Mouse (Mus musculus): ENCODE measurements around the gene Zfp524. TPM values are rescaled to one million over a fixed set of nuclear protein-coding genes. Genes with fewer than 3 reads are reported as not detected.

Gene Zfp524
- polyA plus RNA-seq, 1 experiment from 2014 or later, result 20.2 TPM

DNA sequence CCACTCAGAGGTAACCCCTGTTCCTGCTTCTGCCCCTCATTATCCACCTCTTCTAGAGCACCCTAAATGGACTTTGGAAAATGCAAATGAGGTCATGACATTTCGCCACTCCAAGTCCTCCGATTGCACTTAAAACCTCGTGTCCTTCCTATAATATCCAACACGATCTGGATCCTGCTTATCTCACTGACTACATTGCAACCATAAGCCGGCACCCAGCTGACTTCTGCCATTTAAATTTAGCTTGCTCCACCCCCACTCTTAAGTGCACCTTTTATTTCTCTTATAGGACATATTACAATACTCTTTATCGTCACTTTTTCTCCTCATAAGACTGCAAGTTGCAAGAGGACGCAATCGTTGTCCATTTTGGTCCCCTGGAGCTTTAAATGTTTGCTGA, 23.3 kb downstream of the Zfp524 start:
- no peaks in the 10 kb centered on the region for H3K4me1 ChIP-seq (replicated peaks)
- H3K9me3 ChIP-seq, result no peaks in the 10 kb centered on the region
- H3K9ac ChIP-seq, result no peak overlapping the region
- no peak for ATAC-seq
- peak overlapping the region; percentile 67; the same call in 1 of the 2 replicates for H3K4me3 ChIP-seq (replicated peaks)
- H3K27ac ChIP-seq, result 0 out of 2 replicates have a peak overlapping the region, but pooled peaks have one; percentile 98
- no peaks in the 10 kb centered on the region for H3K27me3 ChIP-seq (replicated peaks)
- H3K4me2 ChIP-seq (replicated peaks), result peak overlapping the region; percentile 65
- WGBS, result 85% methylated on average over 8 of the region's 8 CpGs
- peaks cover 35% of the 10 kb centered on the region for H3K36me3 ChIP-seq

GRCm38 (mm10) chr7:5038109-5038732, 24.0 kb downstream of the Zfp524 start, which contains the start of gene Zfp784:
Zfp784 (minus strand) TSS chr7:5038446.
- Histone ChIP-seq H3K4me3 (replicated peaks) (peak within 1 kb of the TSS; percentile 67), H3K4me2 (replicated peaks) (peak within 1 kb of the TSS; percentile 65), H3K27ac (peak within 1 kb of the TSS; percentile 98), H3K4me1 (replicated peaks) (no peaks in the 10 kb centered on the region), H3K9me3 (no peaks in the 10 kb centered on the region), H3K27me3 (replicated peaks) (no peaks in the 10 kb centered on the region), H3K9ac (peak within 1 kb of the TSS; percentile 84), H3K36me3 (peaks cover 27% of the 10 kb centered on the region)
- WGBS, result under 1% methylated on average over 48 of the region's 48 CpGs
- peak; percentile 99 for ATAC-seq

DNA sequence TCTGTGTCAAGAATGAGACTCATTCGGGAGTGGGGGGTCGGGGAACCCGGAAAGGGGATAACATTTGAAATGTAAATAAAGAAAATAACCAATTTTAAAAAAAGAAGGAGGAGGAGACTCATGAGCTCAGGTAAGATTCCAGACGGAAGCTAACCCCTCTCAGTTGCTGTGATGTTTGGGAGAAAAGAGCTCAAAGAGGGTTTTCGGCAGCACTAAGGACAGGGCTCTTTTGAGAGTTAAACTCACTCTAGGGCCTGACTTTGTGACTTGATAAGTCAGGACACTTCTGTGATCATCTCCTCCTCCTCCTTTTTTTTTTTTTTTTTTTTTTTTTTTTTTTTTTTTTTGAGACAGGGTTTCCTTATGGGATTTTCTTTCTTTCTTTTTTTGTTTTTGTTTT, 24.7 kb downstream of the Zfp524 start:
- H3K9me3 ChIP-seq, result no peaks in the 10 kb centered on the region
- 17% methylated on average over 5 of the region's 5 CpGs for whole genome bisulfite sequencing
- H3K4me3 ChIP-seq (replicated peaks), result peak overlapping the region; percentile 67
- no peaks in the 10 kb centered on the region for H3K27me3 ChIP-seq (replicated peaks)
- H3K4me1 ChIP-seq (replicated peaks), result no peaks in the 10 kb centered on the region
- H3K27ac ChIP-seq, result peak overlapping the region; percentile 98
- ATAC-seq, result no peak
- 0 out of 2 replicates have a peak overlapping the region, but pooled peaks have one; percentile 84 for H3K9ac ChIP-seq
- peaks cover 21% of the 10 kb centered on the region for H3K36me3 ChIP-seq
- peak overlapping the region; percentile 65 for H3K4me2 ChIP-seq (replicated peaks)

DNA sequence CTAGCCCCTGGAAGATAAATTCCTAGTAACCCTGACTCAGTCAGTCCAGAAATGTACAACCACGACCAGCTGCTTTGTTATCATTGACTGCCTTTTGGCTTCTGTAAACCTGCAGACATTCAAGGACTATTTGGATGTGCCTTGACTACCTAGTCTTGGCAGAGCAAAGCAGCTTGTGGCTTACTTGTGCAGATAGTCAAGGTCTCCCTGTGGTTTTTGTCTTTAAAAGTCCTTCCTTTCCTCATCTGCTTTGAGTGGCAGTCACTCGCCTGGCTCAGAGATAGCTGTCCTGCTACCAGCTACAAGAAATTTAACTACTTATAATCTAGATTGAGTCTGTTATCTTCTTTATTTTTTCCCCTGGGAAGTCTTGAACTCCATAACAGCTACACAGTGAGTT, 30.8 kb downstream of the Zfp524 start:
- Histone ChIP-seq H3K9ac (no peak overlapping the region), H3K4me3 (replicated peaks) (no peak overlapping the region), H3K4me1 (replicated peaks) (no peaks in the 10 kb centered on the region), H3K27ac (no peak overlapping the region), H3K9me3 (no peaks in the 10 kb centered on the region), H3K4me2 (replicated peaks) (no peak overlapping the region), H3K36me3 (no peaks in the 10 kb centered on the region), H3K27me3 (replicated peaks) (no peaks in the 10 kb centered on the region)
- 73% methylated on average over 2 of the region's 2 CpGs for WGBS
- no peak for ATAC-seq

GRCm38 (mm10) chr7:5046112-5046511, 31.9 kb downstream of the Zfp524 start:
- Histone ChIP-seq H3K4me1 (replicated peaks) (peaks cover 6% of the 10 kb centered on the region; the same call in 1 of the 2 replicates), H3K27me3 (replicated peaks) (no peaks in the 10 kb centered on the region), H3K4me3 (replicated peaks) (no peak overlapping the region), H3K27ac (no peak overlapping the region), H3K36me3 (no peaks in the 10 kb centered on the region), H3K9me3 (no peaks in the 10 kb centered on the region), H3K4me2 (replicated peaks) (no peak overlapping the region), H3K9ac (no peak overlapping the region)
- no peak for ATAC-seq
- WGBS, result 69% methylated on average over 2 of the region's 2 CpGs

DNA sequence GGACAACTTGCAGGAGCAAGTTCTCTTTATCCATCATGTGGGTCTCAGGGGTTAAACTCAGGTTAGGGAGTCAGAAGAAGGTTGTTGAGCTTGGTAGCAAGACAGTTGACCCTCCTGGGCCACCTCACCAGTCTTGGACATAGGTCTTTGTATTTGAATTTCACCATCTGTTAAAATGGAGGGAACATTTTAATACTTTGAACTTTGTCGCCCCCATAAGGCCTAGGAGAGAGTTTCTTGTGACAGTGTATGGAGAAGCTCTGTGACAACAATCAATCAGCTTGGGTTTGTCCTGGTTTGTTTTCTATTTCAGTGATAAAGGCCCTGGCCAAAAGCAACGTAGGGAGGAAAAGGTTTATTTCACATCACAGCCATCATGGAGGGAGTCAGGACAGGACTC, 33.1 kb downstream of the Zfp524 start:
- no peak for ATAC-seq
- no peak overlapping the region for H3K4me3 ChIP-seq (replicated peaks)
- peaks cover 4% of the 10 kb centered on the region; the same call in 1 of the 2 replicates for H3K27me3 ChIP-seq (replicated peaks)
- H3K36me3 ChIP-seq, result no peaks in the 10 kb centered on the region
- H3K9me3 ChIP-seq, result no peaks in the 10 kb centered on the region
- no peak overlapping the region for H3K27ac ChIP-seq
- 26% methylated on average over 2 of the region's 2 CpGs for WGBS
- no peak overlapping the region for H3K9ac ChIP-seq
- no peak overlapping the region for H3K4me2 ChIP-seq (replicated peaks)
- peaks cover 9% of the 10 kb centered on the region; the same call in 1 of the 2 replicates for H3K4me1 ChIP-seq (replicated peaks)

DNA sequence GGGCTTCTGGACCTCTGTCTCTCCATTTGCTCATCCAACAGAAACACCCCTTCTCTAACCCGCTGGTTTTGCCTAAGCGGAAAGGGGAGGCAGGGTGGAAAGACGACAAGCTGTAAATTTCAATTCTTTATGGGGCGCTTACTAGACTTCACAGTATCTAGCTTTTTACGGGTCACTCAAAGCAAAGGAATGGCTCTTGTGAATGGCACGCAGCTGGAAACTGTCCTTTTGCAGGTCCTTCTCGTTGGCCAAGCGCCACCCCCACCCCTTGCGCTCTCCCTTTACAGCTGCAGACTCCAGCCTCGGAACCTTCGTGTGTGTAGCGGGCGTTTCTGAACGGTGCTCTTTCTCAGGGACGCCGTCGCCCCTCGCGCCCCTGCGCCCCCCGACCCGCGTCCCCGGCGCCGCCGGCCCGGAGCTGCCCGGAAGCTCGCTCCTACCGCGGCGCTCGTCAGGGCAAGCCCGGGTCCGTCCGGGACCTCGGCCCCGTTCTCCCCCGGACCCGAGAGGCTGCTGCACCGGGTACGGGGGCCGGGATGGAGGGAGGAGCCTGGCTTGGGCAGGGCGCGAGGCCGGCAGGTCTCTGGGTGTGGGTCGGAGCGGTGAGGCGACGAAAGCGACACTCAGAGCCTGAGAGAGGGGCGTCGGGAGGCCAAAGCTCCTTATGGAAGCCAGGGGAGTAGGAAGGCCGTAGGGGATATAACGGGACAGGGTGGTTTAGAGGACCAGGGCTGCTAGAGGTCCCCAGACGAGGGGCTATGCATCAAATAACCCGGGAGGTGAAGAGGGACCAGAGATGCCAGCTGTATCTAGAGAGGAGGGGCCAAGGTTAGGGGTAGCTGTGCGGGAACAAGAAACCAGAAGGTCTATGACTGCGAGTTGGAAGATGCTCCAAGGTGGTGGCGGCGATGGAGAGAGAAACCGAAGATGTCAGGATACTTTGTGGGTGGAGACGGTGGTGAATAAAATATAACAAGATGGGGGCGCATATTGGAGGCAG, 37.3 kb downstream of the Zfp524 start, which contains the start of gene Zfp580:
Gene Zfp580, plus strand, starts transcription at position 346 of the 1,000 bp plus-strand sequence.
- Histone ChIP-seq H3K4me1 (replicated peaks) (peaks cover 34% of the 10 kb centered on the region), H3K9me3 (no peaks in the 10 kb centered on the region), H3K27ac (peak within 1 kb of the TSS; percentile 34), H3K4me3 (replicated peaks) (peak within 1 kb of the TSS; percentile 86), H3K27me3 (replicated peaks) (peaks cover 43% of the 10 kb centered on the region), H3K9ac (peak within 1 kb of the TSS; percentile 82), H3K36me3 (no peaks in the 10 kb centered on the region), H3K4me2 (replicated peaks) (peak within 1 kb of the TSS; percentile 94)
- WGBS, result 1% methylated on average over 65 of the region's 65 CpGs
- peak; percentile 85 for ATAC-seq

GRCm38 (mm10) chr7:5052438-5052837, 38.2 kb downstream of the Zfp524 start:
- H3K36me3 ChIP-seq, result no peaks in the 10 kb centered on the region
- H3K4me3 ChIP-seq (replicated peaks), result peak overlapping the region; percentile 86
- peak overlapping the region; percentile 48 for H3K9ac ChIP-seq
- no peak for ATAC-seq
- no peaks in the 10 kb centered on the region for H3K9me3 ChIP-seq
- no peak overlapping the region for H3K27ac ChIP-seq
- WGBS, result 2% methylated on average over 12 of the region's 12 CpGs
- H3K4me2 ChIP-seq (replicated peaks), result peak overlapping the region; percentile 94
- H3K4me1 ChIP-seq (replicated peaks), result peaks cover 41% of the 10 kb centered on the region
- peaks cover 50% of the 10 kb centered on the region for H3K27me3 ChIP-seq (replicated peaks)

DNA sequence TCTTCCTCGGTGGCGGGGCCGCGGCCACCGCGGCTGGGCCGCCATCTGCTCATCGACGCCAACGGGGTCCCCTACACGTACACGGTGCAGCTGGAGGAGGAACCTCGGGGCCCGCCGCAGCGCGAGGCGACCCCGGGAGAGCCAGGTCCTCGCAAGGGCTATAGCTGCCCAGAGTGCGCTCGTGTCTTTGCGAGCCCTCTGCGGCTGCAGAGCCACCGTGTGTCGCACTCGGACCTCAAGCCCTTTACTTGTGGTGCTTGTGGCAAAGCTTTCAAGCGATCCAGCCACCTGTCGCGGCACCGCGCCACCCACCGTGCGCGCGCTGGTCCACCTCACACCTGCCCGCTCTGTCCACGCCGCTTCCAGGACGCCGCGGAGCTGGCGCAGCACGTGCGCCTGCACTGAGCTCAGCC, 38.7 kb downstream of the Zfp524 start:
- ATAC-seq, result peak; percentile 29; the same call in 1 of the 2 replicates
- Histone ChIP-seq H3K4me1 (replicated peaks) (peaks cover 41% of the 10 kb centered on the region), H3K36me3 (no peaks in the 10 kb centered on the region), H3K9me3 (no peaks in the 10 kb centered on the region), H3K27ac (no peak overlapping the region), H3K4me2 (replicated peaks) (peak overlapping the region; percentile 94), H3K4me3 (replicated peaks) (peak overlapping the region; percentile 86), H3K27me3 (replicated peaks) (peaks cover 54% of the 10 kb centered on the region), H3K9ac (peak overlapping the region; percentile 48)
- 4% methylated on average over 45 of the region's 45 CpGs for WGBS

DNA sequence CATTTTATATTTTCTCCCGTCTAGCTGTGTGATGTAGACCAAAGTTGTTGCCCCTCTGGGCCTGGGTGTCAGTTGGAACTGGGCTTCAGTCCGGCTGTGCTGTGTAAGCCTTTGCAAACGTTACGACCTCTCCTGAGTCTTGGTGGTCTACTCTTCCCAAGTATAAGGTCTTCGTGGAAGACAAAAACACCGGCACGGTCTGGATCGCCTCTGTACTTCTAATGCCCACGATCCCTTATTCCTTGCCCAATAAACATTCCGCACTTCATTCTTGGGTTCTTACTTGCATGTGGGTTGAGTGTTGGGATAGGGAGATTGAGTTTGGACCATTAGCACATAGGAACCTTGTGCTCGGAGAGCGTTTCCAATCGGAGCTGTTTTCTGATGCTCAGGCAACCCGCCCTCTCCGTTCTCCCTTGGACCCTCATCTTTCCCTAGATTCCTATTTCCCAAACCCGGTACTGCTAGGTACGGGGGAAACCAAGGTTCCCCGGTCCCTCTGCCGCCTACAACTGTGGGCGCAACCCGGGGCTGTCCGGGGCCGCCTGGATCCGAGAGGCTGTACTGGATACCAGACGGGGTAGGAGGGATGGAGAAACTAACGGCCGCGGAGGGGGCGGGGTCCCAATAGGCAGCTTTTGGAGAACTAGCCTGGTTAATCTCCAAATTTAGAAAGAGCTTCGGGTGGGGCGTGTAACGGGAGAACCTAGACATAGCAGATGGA, 39.4 kb downstream of the Zfp524 start:
- peaks cover 57% of the 10 kb centered on the region for H3K27me3 ChIP-seq (replicated peaks)
- H3K4me2 ChIP-seq (replicated peaks), result peak overlapping the region; percentile 94
- no peak overlapping the region for H3K27ac ChIP-seq
- peak overlapping the region; percentile 86 for H3K4me3 ChIP-seq (replicated peaks)
- H3K9me3 ChIP-seq, result no peaks in the 10 kb centered on the region
- H3K9ac ChIP-seq, result peak overlapping the region; percentile 29
- no peak for ATAC-seq
- H3K36me3 ChIP-seq, result no peaks in the 10 kb centered on the region
- H3K4me1 ChIP-seq (replicated peaks), result peaks cover 41% of the 10 kb centered on the region
- 15% methylated on average over 32 of the region's 32 CpGs for WGBS

GRCm38 (mm10) chr7:5056651-5057263, 42.5 kb downstream of the Zfp524 start:
- H3K9ac ChIP-seq, result peak overlapping the region; percentile 62
- no peak overlapping the region for H3K27ac ChIP-seq
- H3K4me1 ChIP-seq (replicated peaks), result peaks cover 42% of the 10 kb centered on the region
- H3K36me3 ChIP-seq, result no peaks in the 10 kb centered on the region
- no peak for ATAC-seq
- 2% methylated on average over 55 of the region's 55 CpGs for WGBS
- peak overlapping the region; percentile 47 for H3K4me3 ChIP-seq (replicated peaks)
- no peaks in the 10 kb centered on the region for H3K9me3 ChIP-seq
- H3K4me2 ChIP-seq (replicated peaks), result peak overlapping the region; percentile 72
- H3K27me3 ChIP-seq (replicated peaks), result peaks cover 55% of the 10 kb centered on the region
